In the genomic region with DNA sequence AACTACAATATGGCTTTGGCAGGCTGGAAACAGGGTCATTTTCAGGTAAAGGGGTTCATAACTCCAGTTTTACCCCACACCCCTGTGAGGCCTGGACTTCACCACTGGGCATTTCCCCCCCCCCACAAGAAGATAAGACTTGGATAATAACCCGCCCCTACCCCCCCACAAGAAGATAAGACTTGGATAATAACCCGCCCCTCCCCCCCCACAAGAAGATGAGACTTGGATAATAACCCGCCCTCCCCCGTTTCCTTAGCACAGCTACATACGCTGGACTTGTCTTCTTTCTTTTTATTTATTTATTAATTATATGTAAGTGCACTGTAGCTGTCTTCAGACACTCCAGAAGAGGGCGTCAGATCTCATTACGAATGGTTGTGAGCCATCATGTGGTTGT, we compare ENCODE assay signal across 23 mouse cellular contexts. TPM values are rescaled to one million over a fixed set of nuclear protein-coding genes. Genes with fewer than 3 reads are reported as not detected.
A peak's percentile ranks its signal among the peaks of the same experiment; 100 is the strongest.
DNase-seq lines count a peak whose midpoint lies in the region; ATAC-seq and TF ChIP-seq lines count a peak whose summit lies in the region.
"Had no signal": no experiment of that assay in that cellular context is flagged by ENCODE, and none has a peak within 500 bp of the region (broad histone marks: within the 10 kb centered on the region; RNA-seq: fewer than 3 reads in every experiment).

No protein-coding gene starts in this region.

- H3K9me3 ChIP-seq in hindbrain, embryonic 11.5 days (ENCODE audit: control insufficient read depth, low read length), result peaks cover 5% of the 10 kb centered on the region; the same call in 1 of the 2 replicates
- H3K9me3 ChIP-seq in hindbrain, embryonic 12.5 days (replicated peaks), result no peaks in the 10 kb centered on the region
- peaks cover 15% of the 10 kb centered on the region for H3K9me3 ChIP-seq in G1E (replicated peaks)
- H3K9me3 ChIP-seq: embryonic facial prominence, embryonic 12.5 days; liver, embryonic 13.5 days; midbrain, embryonic 15.5 days; neural tube, embryonic 13.5 days had no signal

- peaks cover 9% of the 10 kb centered on the region; the same call in 1 of the 2 replicates for H3K36me3 ChIP-seq in hindbrain, embryonic 11.5 days (ENCODE audit: control insufficient read depth, insufficient read depth, low read length)
- H3K36me3 ChIP-seq in hindbrain, embryonic 12.5 days, result peaks cover 31% of the 10 kb centered on the region
- no peaks in the 10 kb centered on the region for H3K36me3 ChIP-seq in G1E (replicated peaks)
- H3K36me3 ChIP-seq: liver, embryonic 13.5 days had no signal

- no peak overlapping the region for H3K9ac ChIP-seq in hindbrain, embryonic 11.5 days (ENCODE audit: low read depth, low read length)
- H3K9ac ChIP-seq in hindbrain, embryonic 12.5 days, result no peak overlapping the region
- H3K9ac ChIP-seq: embryonic facial prominence, embryonic 12.5 days; forebrain, embryonic 12.5 days; liver, embryonic 13.5 days; midbrain, embryonic 15.5 days; neural tube, embryonic 13.5 days had no signal

- H3K4me3 ChIP-seq in hindbrain, embryonic 11.5 days (ENCODE audit: low read depth, low read length), result no peak overlapping the region
- no peak overlapping the region for H3K4me3 ChIP-seq in hindbrain, embryonic 12.5 days
- H3K4me3 ChIP-seq in G1E (ENCODE audit: low read depth, low read length), result no peak overlapping the region
- H3K4me3 ChIP-seq: embryonic facial prominence, embryonic 12.5 days; forebrain, embryonic 12.5 days; liver, embryonic 13.5 days; midbrain, embryonic 15.5 days; neural tube, embryonic 13.5 days had no signal

- H3K27ac ChIP-seq in hindbrain, embryonic 11.5 days (ENCODE audit: low read depth, low read length), result no peak overlapping the region
- no peak overlapping the region for H3K27ac ChIP-seq in hindbrain, embryonic 12.5 days
- H3K27ac ChIP-seq: embryonic facial prominence, embryonic 12.5 days; forebrain, embryonic 12.5 days; liver, embryonic 13.5 days; midbrain, embryonic 15.5 days; neural tube, embryonic 13.5 days had no signal

- peak; percentile 54 for DNase-seq in hindbrain, embryonic 11.5 days (ENCODE audit: low spot score)
- DNase-seq in G1E (ENCODE audit: low spot score), result peak; percentile 28
- peak; percentile 85 for DNase-seq in ZHBTc4 (ENCODE audit: low read depth, low spot score)
- peak; percentile 45 for DNase-seq in retina, embryonic 14.5 days (ENCODE audit: low spot score)
- no peak for DNase-seq in thymus, postnatal 0 days (ENCODE audit: low spot score)
- DNase-seq in neural tube, embryonic 10.5 days (ENCODE audit: extremely low spot score, low spot score), result no peak
- DNase-seq: cerebellum, adult 11-12 months; heart, postnatal 36 days; kidney, postnatal 14 days; left cerebral cortex, postnatal 4 days; liver, embryonic 13.5 days; thymus, adult 18-20 months had no signal

- H3K4me1 ChIP-seq in hindbrain, embryonic 11.5 days (replicated peaks; ENCODE audit: control insufficient read depth, insufficient read depth, low read length), result no peaks in the 10 kb centered on the region
- H3K4me1 ChIP-seq in hindbrain, embryonic 12.5 days, result no peaks in the 10 kb centered on the region
- no peaks in the 10 kb centered on the region for H3K4me1 ChIP-seq in G1E (ENCODE audit: insufficient read depth, low read depth, low read length)
- H3K4me1 ChIP-seq: embryonic facial prominence, embryonic 12.5 days; forebrain, embryonic 12.5 days; midbrain, embryonic 15.5 days; neural tube, embryonic 13.5 days had no signal

- no peak for ATAC-seq in hindbrain, embryonic 11.5 days (ENCODE audit: low FRiP score)
- ATAC-seq in hindbrain, embryonic 12.5 days (ENCODE audit: low FRiP score), result no peak
- ATAC-seq in G1E (ENCODE audit: extremely low read depth, insufficient number of reproducible peaks, low FRiP score, poor library complexity, severe bottlenecking), result no peak
- ATAC-seq: activated CD4-positive, CD25-positive, alpha-beta regulatory T cell, adult 4 months; intestine, embryonic 16.5 days; midbrain, embryonic 15.5 days had no signal

- H3K4me2 ChIP-seq in hindbrain, embryonic 11.5 days (replicated peaks; ENCODE audit: low read depth, low read length), result no peak overlapping the region
- no peak overlapping the region for H3K4me2 ChIP-seq in hindbrain, embryonic 12.5 days (replicated peaks)
- H3K4me2 ChIP-seq: embryonic facial prominence, embryonic 12.5 days; forebrain, embryonic 12.5 days; liver, embryonic 13.5 days; midbrain, embryonic 15.5 days; neural tube, embryonic 13.5 days had no signal

- WGBS in hindbrain, embryonic 11.5 days, result 80% methylated on average over 7 of the region's 7 CpGs
- 84% methylated on average over 7 of the region's 7 CpGs for WGBS in hindbrain, embryonic 12.5 days

- no peak for TF ChIP-seq CTCF in G1E (IDR thresholded peaks at IDR 0.05; ENCODE audit: low read depth, low read length)

- H3K27me3 ChIP-seq in hindbrain, embryonic 11.5 days (ENCODE audit: control insufficient read depth, insufficient read depth, low read length), result peaks cover 12% of the 10 kb centered on the region
- peaks cover 16% of the 10 kb centered on the region for H3K27me3 ChIP-seq in hindbrain, embryonic 12.5 days
- H3K27me3 ChIP-seq in G1E (ENCODE audit: insufficient read depth, low read length), result peaks cover 22% of the 10 kb centered on the region
- H3K27me3 ChIP-seq: midbrain, embryonic 15.5 days had no signal

RNA-seq across cellular contexts. Expression of gene Gal3st3, which starts 10.9 kb away (rescaled TPM):
- 14.0 and 14.6 TPM in 2 replicates for polyA plus RNA-seq in hindbrain, embryonic 11.5 days (2014; fragmentation: Nextera tagmentation; extraction: Ambion mirVana)
- 22.6 and 27.6 TPM in 2 replicates for polyA plus RNA-seq in hindbrain, embryonic 12.5 days (2016; fragmentation: Nextera tagmentation; extraction: Ambion mirVana)
- total RNA-seq in G1E (2014; fragmentation: Nextera tagmentation) (not detected in 2 replicates), G1E (2017) (0.16 TPM in 1 of 2 replicates, not detected in the other)
- not detected in 2 replicates for polyA plus RNA-seq in G1E (2012)
- 0.36 and 0.44 TPM in 2 replicates for polyA plus RNA-seq in thymus, postnatal 0 days (2015; fragmentation: Nextera tagmentation; extraction: Ambion mirVana)

RNA-seq across cellular contexts. Expression of gene Sf3b2, which starts 13.8 kb away (rescaled TPM):
- 385 and 404 TPM in 2 replicates for polyA plus RNA-seq in hindbrain, embryonic 11.5 days (2014; fragmentation: Nextera tagmentation; extraction: Ambion mirVana)
- polyA plus RNA-seq in hindbrain, embryonic 12.5 days (2016; fragmentation: Nextera tagmentation; extraction: Ambion mirVana), result 363 and 385 TPM in 2 replicates
- total RNA-seq in G1E (2014; fragmentation: Nextera tagmentation), result 161 and 175 TPM in 2 replicates
- total RNA-seq in G1E (2017), result 233 and 253 TPM in 2 replicates
- polyA plus RNA-seq in G1E (2012), result 273 and 421 TPM in 2 replicates
- polyA plus RNA-seq in thymus, postnatal 0 days (2015; fragmentation: Nextera tagmentation; extraction: Ambion mirVana), result 294 and 319 TPM in 2 replicates

RNA-seq across cellular contexts. Expression of gene Catsper1, which starts 26.5 kb away (rescaled TPM):
- not detected in 2 replicates for polyA plus RNA-seq in hindbrain, embryonic 11.5 days (2014; fragmentation: Nextera tagmentation; extraction: Ambion mirVana)
- polyA plus RNA-seq in hindbrain, embryonic 12.5 days (2016; fragmentation: Nextera tagmentation; extraction: Ambion mirVana), result not detected in 2 replicates
- not detected in 2 replicates for total RNA-seq in G1E (2014; fragmentation: Nextera tagmentation)
- not detected in 2 replicates for total RNA-seq in G1E (2017)
- not detected in 2 replicates for polyA plus RNA-seq in G1E (2012)
- polyA plus RNA-seq in thymus, postnatal 0 days (2015; fragmentation: Nextera tagmentation; extraction: Ambion mirVana), result not detected in 2 replicates
- total RNA-seq: gastrocnemius, adult 8-10 months; heart, adult 8-10 months; heart, postnatal 36 days; layer of hippocampus, postnatal 10 days; left cerebral cortex, postnatal 4 days had no signal
- polyA plus RNA-seq: activated CD4-positive, CD25-positive, alpha-beta regulatory T cell, adult 4 months; embryonic facial prominence, embryonic 12.5 days; forebrain, embryonic 12.5 days; intestine, embryonic 16.5 days; liver, embryonic 13.5 days; midbrain, embryonic 15.5 days; neural tube, embryonic 13.5 days; spleen, adult 2 months had no signal

RNA-seq across cellular contexts. Expression of gene Pacs1, which starts 36.1 kb away (rescaled TPM):
- polyA plus RNA-seq in hindbrain, embryonic 11.5 days (2014; fragmentation: Nextera tagmentation; extraction: Ambion mirVana), result 23.2 and 23.4 TPM in 2 replicates
- 36.6 and 38.8 TPM in 2 replicates for polyA plus RNA-seq in hindbrain, embryonic 12.5 days (2016; fragmentation: Nextera tagmentation; extraction: Ambion mirVana)
- total RNA-seq in G1E (2014; fragmentation: Nextera tagmentation) (49.8 and 53.3 TPM in 2 replicates), G1E (2017) (9.8 TPM in 2 replicates)
- 39.0 and 50.6 TPM in 2 replicates for polyA plus RNA-seq in G1E (2012)
- 8.3 and 9.8 TPM in 2 replicates for polyA plus RNA-seq in thymus, postnatal 0 days (2015; fragmentation: Nextera tagmentation; extraction: Ambion mirVana)

RNA-seq across cellular contexts. Expression of gene Cst6, which starts 40.3 kb away (rescaled TPM):
- polyA plus RNA-seq in hindbrain, embryonic 11.5 days (2014; fragmentation: Nextera tagmentation; extraction: Ambion mirVana), result 1.7 and 2.3 TPM in 2 replicates
- 3.0 and 3.6 TPM in 2 replicates for polyA plus RNA-seq in hindbrain, embryonic 12.5 days (2016; fragmentation: Nextera tagmentation; extraction: Ambion mirVana)
- not detected in 2 replicates for total RNA-seq in G1E (2014; fragmentation: Nextera tagmentation)
- 0.05 and 0.06 TPM in 2 replicates for total RNA-seq in G1E (2017)
- polyA plus RNA-seq in G1E (2012), result not detected in 2 replicates
- polyA plus RNA-seq in thymus, postnatal 0 days (2015; fragmentation: Nextera tagmentation; extraction: Ambion mirVana), result 29.1 and 30.5 TPM in 2 replicates

Comparison
In these comparisons a context has a peak if more than half of its experiments do, and no peak if none do; other contexts are left out.
1. DNase-seq: peak in hindbrain, embryonic 11.5 days (single experiment), G1E (single experiment), ZHBTc4 (single experiment) and retina, embryonic 14.5 days (single experiment); none in thymus, postnatal 0 days (single experiment) and neural tube, embryonic 10.5 days (single experiment).
2. RNA of gene Gal3st3, which starts 10.9 kb away (polyA plus RNA-seq): 22.6 to 27.6 TPM in hindbrain, embryonic 12.5 days and 14.0 to 14.6 TPM in hindbrain, embryonic 11.5 days; 0.36 to 0.44 TPM in thymus, postnatal 0 days and not detected in G1E; every median in the first group is over 10 times any median in the second.